Mouse (Mus musculus): Measurements from ENCODE around the gene Tet3. TPM values are rescaled to one million over a fixed set of nuclear protein-coding genes. Genes with fewer than 3 reads are reported as not detected.

Tet3 gene
- polyA plus RNA-seq, 1 experiment from 2014 or later: 45.1 TPM

GRCm38 (mm10) chr6:83403481-83403880 is 55.4 kb downstream of the Tet3 start:
- WGBS: 94% methylated on average over 8 of the region's 8 CpGs
- DNase-seq (ENCODE audit: low spot score): no peak
- Histone ChIP-seq H3K27me3 (replicated peaks; ENCODE audit: low read depth, poor library complexity, severe bottlenecking) (no peaks in the 10 kb centered on the region), H3K9me3 (no peaks in the 10 kb centered on the region), H3K27ac (replicated peaks) (no peak overlapping the region), H3K4me1 (no peaks in the 10 kb centered on the region), H3K4me3 (no peak overlapping the region), H3K36me3 (replicated peaks) (peaks cover 98% of the 10 kb centered on the region)

- DNase-seq (ENCODE audit: low spot score): no peak
- Histone ChIP-seq H3K27me3 (replicated peaks; ENCODE audit: low read depth, poor library complexity, severe bottlenecking) (no peaks in the 10 kb centered on the region), H3K9me3 (no peaks in the 10 kb centered on the region), H3K4me1 (no peaks in the 10 kb centered on the region), H3K27ac (replicated peaks) (no peak overlapping the region), H3K36me3 (replicated peaks) (peaks cover 100% of the 10 kb centered on the region), H3K4me3 (no peak overlapping the region)
- 89% methylated on average over 3 of the region's 3 CpGs for WGBS
Observed at GRCm38 (mm10) chr6:83399790-83400189, 59.1 kb downstream of the Tet3 start.

GRCm38 (mm10) chr6:83397728-83398127 is 61.2 kb downstream of the Tet3 start:
- DNase-seq (ENCODE audit: low spot score): no peak
- peaks cover 100% of the 10 kb centered on the region for H3K36me3 ChIP-seq (replicated peaks)
- H3K9me3 ChIP-seq: no peaks in the 10 kb centered on the region
- WGBS: 88% methylated on average over 8 of the region's 8 CpGs
- H3K4me1 ChIP-seq: no peaks in the 10 kb centered on the region
- no peak overlapping the region for H3K27ac ChIP-seq (replicated peaks)
- no peak overlapping the region for H3K4me3 ChIP-seq
- H3K27me3 ChIP-seq (replicated peaks; ENCODE audit: low read depth, poor library complexity, severe bottlenecking): no peaks in the 10 kb centered on the region

GRCm38 (mm10) chr6:83396711-83397110 is 62.2 kb downstream of the Tet3 start:
- no peak for DNase-seq (ENCODE audit: low spot score)
- no peaks in the 10 kb centered on the region for H3K27me3 ChIP-seq (replicated peaks; ENCODE audit: low read depth, poor library complexity, severe bottlenecking)
- H3K4me3 ChIP-seq: no peak overlapping the region
- WGBS: 96% methylated on average over 2 of the region's 2 CpGs
- no peaks in the 10 kb centered on the region for H3K9me3 ChIP-seq
- no peaks in the 10 kb centered on the region for H3K4me1 ChIP-seq
- H3K36me3 ChIP-seq (replicated peaks): peaks cover 100% of the 10 kb centered on the region
- H3K27ac ChIP-seq (replicated peaks): no peak overlapping the region

- Histone ChIP-seq H3K36me3 (replicated peaks) (peaks cover 100% of the 10 kb centered on the region), H3K27ac (replicated peaks) (no peak overlapping the region), H3K9me3 (no peaks in the 10 kb centered on the region), H3K27me3 (replicated peaks; ENCODE audit: low read depth, poor library complexity, severe bottlenecking) (no peaks in the 10 kb centered on the region), H3K4me1 (no peaks in the 10 kb centered on the region), H3K4me3 (no peak overlapping the region)
- no peak for DNase-seq (ENCODE audit: low spot score)
- 97% methylated on average over 15 of the region's 15 CpGs for WGBS
Observed at GRCm38 (mm10) chr6:83395544-83396229, 63.2 kb downstream of the Tet3 start.

- no peak for DNase-seq (ENCODE audit: low spot score)
- H3K4me3 ChIP-seq: no peak overlapping the region
- no peaks in the 10 kb centered on the region for H3K27me3 ChIP-seq (replicated peaks; ENCODE audit: low read depth, poor library complexity, severe bottlenecking)
- H3K27ac ChIP-seq (replicated peaks): no peak overlapping the region
- no peaks in the 10 kb centered on the region for H3K4me1 ChIP-seq
- no peaks in the 10 kb centered on the region for H3K9me3 ChIP-seq
- H3K36me3 ChIP-seq (replicated peaks): peaks cover 100% of the 10 kb centered on the region
- WGBS: 94% methylated on average over 4 of the region's 4 CpGs
Observed at GRCm38 (mm10) chr6:83394122-83394521, 64.8 kb downstream of the Tet3 start.

GRCm38 (mm10) chr6:83392166-83392780 is 66.6 kb downstream of the Tet3 start:
- H3K27ac ChIP-seq (replicated peaks): no peak overlapping the region
- no peaks in the 10 kb centered on the region for H3K4me1 ChIP-seq
- 82% methylated on average over 8 of the region's 8 CpGs for WGBS
- no peak for DNase-seq (ENCODE audit: low spot score)
- no peaks in the 10 kb centered on the region for H3K9me3 ChIP-seq
- H3K27me3 ChIP-seq (replicated peaks; ENCODE audit: low read depth, poor library complexity, severe bottlenecking): no peaks in the 10 kb centered on the region
- no peak overlapping the region for H3K4me3 ChIP-seq
- H3K36me3 ChIP-seq (replicated peaks): peaks cover 100% of the 10 kb centered on the region

GRCm38 (mm10) chr6:83385569-83386090 is 73.3 kb downstream of the Tet3 start:
- no peak overlapping the region for H3K27ac ChIP-seq (replicated peaks)
- 93% methylated on average over 9 of the region's 9 CpGs for WGBS

GRCm38 (mm10) chr6:83381510-83382491 is 77.1 kb downstream of the Tet3 start:
- Histone ChIP-seq H3K4me3 (no peak overlapping the region), H3K4me1 (0 out of 2 replicates have a peak, but pooled peaks cover 4% of the 10 kb centered on the region), H3K27ac (replicated peaks) (no peak overlapping the region), H3K9me3 (no peaks in the 10 kb centered on the region), H3K27me3 (replicated peaks; ENCODE audit: low read depth, poor library complexity, severe bottlenecking) (no peaks in the 10 kb centered on the region), H3K36me3 (replicated peaks) (peaks cover 98% of the 10 kb centered on the region)
- 86% methylated on average over 10 of the region's 10 CpGs for WGBS
- no peak for DNase-seq (ENCODE audit: low spot score)

More at GRCm38 (mm10) chr6:83385569-83386090, 73.3 kb downstream of the Tet3 start:
- Histone ChIP-seq H3K27me3 (replicated peaks; ENCODE audit: low read depth, poor library complexity, severe bottlenecking) (no peaks in the 10 kb centered on the region), H3K4me3 (no peak overlapping the region), H3K9me3 (no peaks in the 10 kb centered on the region), H3K4me1 (0 out of 2 replicates have a peak, but pooled peaks cover 4% of the 10 kb centered on the region), H3K36me3 (replicated peaks) (peaks cover 98% of the 10 kb centered on the region)
- no peak for DNase-seq (ENCODE audit: low spot score)

- no peak overlapping the region for H3K27ac ChIP-seq (replicated peaks)
- DNase-seq (ENCODE audit: low spot score): no peak
- no peak overlapping the region for H3K4me3 ChIP-seq
- H3K36me3 ChIP-seq (replicated peaks): peaks cover 100% of the 10 kb centered on the region
- no peaks in the 10 kb centered on the region for H3K9me3 ChIP-seq
- 85% methylated on average over 9 of the region's 9 CpGs for WGBS
- H3K27me3 ChIP-seq (replicated peaks; ENCODE audit: low read depth, poor library complexity, severe bottlenecking): no peaks in the 10 kb centered on the region
- no peaks in the 10 kb centered on the region for H3K4me1 ChIP-seq
Observed at GRCm38 (mm10) chr6:83373704-83374300, 85.1 kb downstream of the Tet3 start.

- no peak overlapping the region for H3K27ac ChIP-seq (replicated peaks)
- no peaks in the 10 kb centered on the region for H3K27me3 ChIP-seq (replicated peaks; ENCODE audit: low read depth, poor library complexity, severe bottlenecking)
- no peak for DNase-seq (ENCODE audit: low spot score)
- peaks cover 100% of the 10 kb centered on the region for H3K36me3 ChIP-seq (replicated peaks)
- H3K4me1 ChIP-seq: no peaks in the 10 kb centered on the region
- no peaks in the 10 kb centered on the region for H3K9me3 ChIP-seq
- no peak overlapping the region for H3K4me3 ChIP-seq
- WGBS: 88% methylated on average over 3 of the region's 3 CpGs
Observed at GRCm38 (mm10) chr6:83371350-83371749, 87.5 kb downstream of the Tet3 start.
